Mouse (Mus musculus) splenic B cell, adult 2 months (primary cell): ENCODE measurements at regions not wholly inside any gene's neighbourhood (a gene's known extent, or its start where the extent isn't known, plus 50 kb on each side); places are given as distances from the start of the nearest gene placed in this dataset.

Experiments used
- DNase-seq: peaks from one replicate; pipeline ENCODE4 v3.0.0-alpha.2; 2011; ENCODE audit warnings: low read depth, low spot score
- H3K27me3 ChIP-seq: 2 replicates; pipeline ENCODE4 v1.6.1; 2012; ENCODE audit warnings: mild to moderate bottlenecking, low read length, moderate library complexity, mixed read lengths; ENCODE audit not compliant: control insufficient read depth, poor library complexity, insufficient read depth, severe bottlenecking
- H3K36me3 ChIP-seq: 2 replicates; pipeline ENCODE4 v1.6.1; 2012; ENCODE audit warnings: mild to moderate bottlenecking, low read length, moderate library complexity, mixed read lengths; ENCODE audit not compliant: control insufficient read depth, poor library complexity, insufficient read depth, severe bottlenecking

GRCm38 (mm10) chr15:51631881-51632280 is 2252.8 kb upstream of the Gm7489 start:
- Histone ChIP-seq H3K27me3 (no peaks in the 10 kb centered on the region), H3K36me3 (no peaks in the 10 kb centered on the region)
- DNase-seq, result no peak

GRCm38 (mm10) chr15:51633068-51633467 is 2251.6 kb upstream of the Gm7489 start:
- H3K36me3 ChIP-seq, result no peaks in the 10 kb centered on the region
- H3K27me3 ChIP-seq, result no peaks in the 10 kb centered on the region
- no peak for DNase-seq

- DNase-seq, result no peak
- H3K27me3 ChIP-seq, result no peaks in the 10 kb centered on the region
- H3K36me3 ChIP-seq, result no peaks in the 10 kb centered on the region
These were observed 2250.0 kb upstream of the Gm7489 start for GRCm38 (mm10) chr15:51634726-51635125.

GRCm38 (mm10) chr15:51635129-51635920 is 2249.4 kb upstream of the Gm7489 start:
- H3K27me3 ChIP-seq, result no peaks in the 10 kb centered on the region
- H3K36me3 ChIP-seq, result no peaks in the 10 kb centered on the region
- no peak for DNase-seq

- Histone ChIP-seq H3K36me3 (no peaks in the 10 kb centered on the region), H3K27me3 (no peaks in the 10 kb centered on the region)
- no peak for DNase-seq
These were observed 2247.1 kb upstream of the Gm7489 start for GRCm38 (mm10) chr15:51637570-51637969.

GRCm38 (mm10) chr15:51643772-51644311 is 2240.9 kb upstream of the Gm7489 start:
- no peaks in the 10 kb centered on the region for H3K36me3 ChIP-seq
- H3K27me3 ChIP-seq, result no peaks in the 10 kb centered on the region
- DNase-seq, result no peak

- Histone ChIP-seq H3K36me3 (no peaks in the 10 kb centered on the region), H3K27me3 (no peaks in the 10 kb centered on the region)
- no peak for DNase-seq
These were observed 2238.4 kb upstream of the Gm7489 start for GRCm38 (mm10) chr15:51646304-51646703.

- Histone ChIP-seq H3K27me3 (no peaks in the 10 kb centered on the region), H3K36me3 (no peaks in the 10 kb centered on the region)
- no peak for DNase-seq
These were observed 2232.2 kb upstream of the Gm7489 start for GRCm38 (mm10) chr15:51652497-51652896.

GRCm38 (mm10) chr15:51657621-51658020 is 2227.1 kb upstream of the Gm7489 start:
- H3K27me3 ChIP-seq, result no peaks in the 10 kb centered on the region
- H3K36me3 ChIP-seq, result no peaks in the 10 kb centered on the region
- no peak for DNase-seq

GRCm38 (mm10) chr15:51668340-51668739 is 2216.4 kb upstream of the Gm7489 start:
- no peaks in the 10 kb centered on the region for H3K27me3 ChIP-seq
- no peak for DNase-seq
- no peaks in the 10 kb centered on the region for H3K36me3 ChIP-seq

GRCm38 (mm10) chr15:51671667-51672372 is 2212.9 kb upstream of the Gm7489 start:
- no peaks in the 10 kb centered on the region for H3K36me3 ChIP-seq
- DNase-seq, result no peak
- no peaks in the 10 kb centered on the region for H3K27me3 ChIP-seq

GRCm38 (mm10) chr15:51673483-51673882 is 2211.2 kb upstream of the Gm7489 start:
- no peaks in the 10 kb centered on the region for H3K27me3 ChIP-seq
- no peak for DNase-seq
- H3K36me3 ChIP-seq, result no peaks in the 10 kb centered on the region

- no peak for DNase-seq
- H3K27me3 ChIP-seq, result no peaks in the 10 kb centered on the region
- no peaks in the 10 kb centered on the region for H3K36me3 ChIP-seq
These were observed 2209.4 kb upstream of the Gm7489 start for GRCm38 (mm10) chr15:51675291-51675690.

GRCm38 (mm10) chr15:51676694-51677093 is 2208.0 kb upstream of the Gm7489 start:
- no peaks in the 10 kb centered on the region for H3K27me3 ChIP-seq
- no peaks in the 10 kb centered on the region for H3K36me3 ChIP-seq
- no peak for DNase-seq

GRCm38 (mm10) chr15:51677266-51677665 is 2207.4 kb upstream of the Gm7489 start:
- no peak for DNase-seq
- Histone ChIP-seq H3K27me3 (no peaks in the 10 kb centered on the region), H3K36me3 (no peaks in the 10 kb centered on the region)
